Mouse (Mus musculus) CD8-positive naive resting alpha-beta T cell, adult 57 days (primary cell): ENCODE results near the gene Cyyr1. TPM values are rescaled to one million over a fixed set of nuclear protein-coding genes. Genes with fewer than 3 reads are reported as not detected.

Experiments used
- total RNA-seq: library from RNA; stranded (reverse); gene quantifications from one replicate; pipeline ENCODE4 v1.2.4, GENCODE M21; 2023

Gene Cyyr1
- not detected for total RNA-seq

DNA sequence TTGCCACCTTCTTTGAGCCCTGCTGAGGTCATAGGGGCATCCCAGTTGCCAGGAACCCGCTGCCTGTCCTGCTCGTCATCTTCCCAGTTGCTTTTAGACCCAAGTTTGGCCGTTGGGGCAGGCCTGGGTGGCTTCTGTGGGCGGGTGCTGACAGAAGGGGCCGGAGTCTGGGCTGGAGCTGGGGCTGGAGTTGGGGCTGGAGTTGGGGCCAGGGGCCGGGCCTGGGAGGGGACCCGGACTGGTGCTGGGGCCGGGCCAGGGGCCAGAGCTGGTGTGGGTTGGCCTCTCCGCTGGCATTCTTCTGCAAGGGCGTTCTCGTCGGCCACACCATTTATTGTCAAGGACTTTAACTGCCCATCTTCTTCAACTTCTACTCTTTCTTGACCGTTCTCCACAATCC is at the start of gene Cyyr1:
Gene Cyyr1 (minus strand): TSS at position 101 of the 400 bp plus-strand sequence.

Other genes with a start within 250 kb of the Cyyr1 start
- gene Adamts1, start 249.7 kb upstream of the Cyyr1 start, total RNA-seq, result 0.12 TPM